Mouse (Mus musculus): ENCODE measurements at regions not wholly inside any gene's neighbourhood (a gene's known extent, or its start where the extent isn't known, plus 50 kb on each side); places are given as distances from the start of the nearest gene placed in this dataset.

GRCm38 (mm10) chr10:83963779-83964643 is 241.3 kb downstream of the 1500009L16Rik start:
- DNase-seq (ENCODE audit: low spot score in 2 of 2), result no peak

GRCm38 (mm10) chr10:83964838-83965237 is 242.2 kb downstream of the 1500009L16Rik start:
- DNase-seq (ENCODE audit: low spot score in 2 of 2), result no peak

GRCm38 (mm10) chr10:83970501-83970900 is 247.8 kb downstream of the 1500009L16Rik start:
- no peak for DNase-seq (ENCODE audit: low spot score in 2 of 2)

- no peak for DNase-seq (ENCODE audit: low spot score in 2 of 2)
These were observed 251.9 kb downstream of the 1500009L16Rik start for GRCm38 (mm10) chr10:83974548-83974947.

GRCm38 (mm10) chr10:83976548-83976947 is 253.9 kb downstream of the 1500009L16Rik start:
- DNase-seq (ENCODE audit: low spot score in 2 of 2), result no peak

GRCm38 (mm10) chr10:83979930-83980329 is 257.3 kb downstream of the 1500009L16Rik start:
- no peak for DNase-seq (ENCODE audit: low spot score in 2 of 2)

- DNase-seq (ENCODE audit: low spot score in 2 of 2), result no peak
These were observed 262.2 kb downstream of the 1500009L16Rik start for GRCm38 (mm10) chr10:83984697-83985415.

- no peak for DNase-seq (ENCODE audit: low spot score in 2 of 2)
These were observed 270.1 kb downstream of the 1500009L16Rik start for GRCm38 (mm10) chr10:83992577-83993305.

GRCm38 (mm10) chr10:83995026-83995600 is 272.4 kb downstream of the 1500009L16Rik start:
- no peak for DNase-seq (ENCODE audit: low spot score in 2 of 2)

GRCm38 (mm10) chr10:83995913-83996312 is 273.2 kb downstream of the 1500009L16Rik start:
- no peak for DNase-seq (ENCODE audit: low spot score in 2 of 2)

- no peak for DNase-seq (ENCODE audit: low spot score in 2 of 2)
These were observed 273.8 kb downstream of the 1500009L16Rik start for GRCm38 (mm10) chr10:83996489-83996888.

- no peak for DNase-seq (ENCODE audit: low spot score in 2 of 2)
These were observed 278.0 kb downstream of the 1500009L16Rik start for GRCm38 (mm10) chr10:84000436-84001208.

- DNase-seq (ENCODE audit: low spot score in 2 of 2), result no peak
These were observed 280.1 kb downstream of the 1500009L16Rik start for GRCm38 (mm10) chr10:84002744-84003143.

GRCm38 (mm10) chr10:84003601-84004149 is 281.0 kb downstream of the 1500009L16Rik start:
- no peak for DNase-seq (ENCODE audit: low spot score in 2 of 2)

GRCm38 (mm10) chr10:84008923-84009322 is 286.3 kb downstream of the 1500009L16Rik start:
- DNase-seq (ENCODE audit: low spot score in 2 of 2), result no peak

GRCm38 (mm10) chr10:84019381-84019780 is 296.7 kb downstream of the 1500009L16Rik start:
- DNase-seq (ENCODE audit: low spot score in 2 of 2), result peak in 1 of 2 experiments; percentile 41

GRCm38 (mm10) chr10:84020023-84020620 is 297.5 kb downstream of the 1500009L16Rik start:
- DNase-seq (ENCODE audit: low spot score in 2 of 2), result peak in 1 of 2 experiments; percentile 43

- DNase-seq (ENCODE audit: low spot score in 2 of 2), result no peak
These were observed 298.8 kb downstream of the 1500009L16Rik start for GRCm38 (mm10) chr10:84021167-84022120.

GRCm38 (mm10) chr10:84024294-84024693 is 301.6 kb downstream of the 1500009L16Rik start:
- no peak for DNase-seq (ENCODE audit: low spot score in 2 of 2)
